Mouse (Mus musculus) spleen, postnatal 4 days (tissue): ENCODE results near the gene Foxa1.

Experiments
- DNase-seq, 2 experiments: peaks; one replicate each; pipeline ENCODE4 v3.0.0; 2022; ENCODE audit warnings: low spot score in 2 of 2

Foxa1 gene

GRCm38 (mm10) chr12:57496347-57497119 is 50.2 kb downstream of the Foxa1 start:
- DNase-seq = no peak
